Mouse (Mus musculus): ENCODE measurements at regions not wholly inside any gene's neighbourhood (a gene's known extent, or its start where the extent isn't known, plus 50 kb on each side); places are given as distances from the start of the nearest gene placed in this dataset.

GRCm38 (mm10) chr6:93488441-93488955, 545.2 kb upstream of the Adamts9 start:
- no peak overlapping the region for H3K27ac ChIP-seq (ENCODE audit: insufficient read depth, low read length)
- WGBS, result 54% methylated on average over 2 of the region's 2 CpGs
- no peak for DNase-seq
- no peaks in the 10 kb centered on the region for H3K4me1 ChIP-seq (ENCODE audit: control insufficient read depth, insufficient read depth, low read length)
- TF ChIP-seq CTCF (IDR thresholded peaks at IDR 0.05; ENCODE audit: borderline replicate concordance, insufficient read depth, low read depth, low read length), result no peak
- TF ChIP-seq POLR2A (IDR thresholded peaks at IDR 0.05; ENCODE audit: borderline replicate concordance, insufficient read depth, low read length), result no peak
- H3K27me3 ChIP-seq (ENCODE audit: control insufficient read depth, insufficient read depth, low read length), result no peaks in the 10 kb centered on the region
- no peak overlapping the region for H3K4me3 ChIP-seq (replicated peaks; ENCODE audit: insufficient read depth, low read depth, low read length)

GRCm38 (mm10) chr6:93478521-93478920, 535.2 kb upstream of the Adamts9 start:
- TF ChIP-seq POLR2A (IDR thresholded peaks at IDR 0.05; ENCODE audit: borderline replicate concordance, insufficient read depth, low read length) (no peak), CTCF (IDR thresholded peaks at IDR 0.05; ENCODE audit: borderline replicate concordance, insufficient read depth, low read depth, low read length) (no peak)
- H3K27ac ChIP-seq (ENCODE audit: insufficient read depth, low read length), result no peak overlapping the region
- no peaks in the 10 kb centered on the region for H3K4me1 ChIP-seq (ENCODE audit: control insufficient read depth, insufficient read depth, low read length)
- DNase-seq, result no peak
- no peak overlapping the region for H3K4me3 ChIP-seq (replicated peaks; ENCODE audit: insufficient read depth, low read depth, low read length)
- WGBS, result 75% methylated on average over 2 of the region's 2 CpGs
- no peaks in the 10 kb centered on the region for H3K27me3 ChIP-seq (ENCODE audit: control insufficient read depth, insufficient read depth, low read length)

- Histone ChIP-seq H3K27ac (ENCODE audit: insufficient read depth, low read length) (no peak overlapping the region), H3K27me3 (ENCODE audit: control insufficient read depth, insufficient read depth, low read length) (no peaks in the 10 kb centered on the region), H3K4me1 (ENCODE audit: control insufficient read depth, insufficient read depth, low read length) (no peaks in the 10 kb centered on the region), H3K4me3 (replicated peaks; ENCODE audit: insufficient read depth, low read depth, low read length) (no peak overlapping the region)
- TF ChIP-seq CTCF (IDR thresholded peaks at IDR 0.05; ENCODE audit: borderline replicate concordance, insufficient read depth, low read depth, low read length), result no peak
- TF ChIP-seq POLR2A (IDR thresholded peaks at IDR 0.05; ENCODE audit: borderline replicate concordance, insufficient read depth, low read length), result no peak
- WGBS, result 4% methylated on average over 1 of the region's 1 CpGs
- DNase-seq, result no peak
These were observed 531.7 kb upstream of the Adamts9 start for GRCm38 (mm10) chr6:93474981-93475380.

- Histone ChIP-seq H3K27me3 (ENCODE audit: control insufficient read depth, insufficient read depth, low read length) (no peaks in the 10 kb centered on the region), H3K27ac (ENCODE audit: insufficient read depth, low read length) (no peak overlapping the region), H3K4me1 (ENCODE audit: control insufficient read depth, insufficient read depth, low read length) (no peaks in the 10 kb centered on the region), H3K4me3 (replicated peaks; ENCODE audit: insufficient read depth, low read depth, low read length) (no peak overlapping the region)
- WGBS, result 89% methylated on average over 5 of the region's 5 CpGs
- DNase-seq, result no peak
- no peak for TF ChIP-seq CTCF (IDR thresholded peaks at IDR 0.05; ENCODE audit: borderline replicate concordance, insufficient read depth, low read depth, low read length)
- no peak for TF ChIP-seq POLR2A (IDR thresholded peaks at IDR 0.05; ENCODE audit: borderline replicate concordance, insufficient read depth, low read length)
These were observed 524.6 kb upstream of the Adamts9 start for GRCm38 (mm10) chr6:93467867-93468266.

- Histone ChIP-seq H3K27me3 (ENCODE audit: control insufficient read depth, insufficient read depth, low read length) (no peaks in the 10 kb centered on the region), H3K4me3 (replicated peaks; ENCODE audit: insufficient read depth, low read depth, low read length) (no peak overlapping the region), H3K4me1 (ENCODE audit: control insufficient read depth, insufficient read depth, low read length) (no peaks in the 10 kb centered on the region), H3K27ac (ENCODE audit: insufficient read depth, low read length) (no peak overlapping the region)
- TF ChIP-seq POLR2A (IDR thresholded peaks at IDR 0.05; ENCODE audit: borderline replicate concordance, insufficient read depth, low read length) (no peak), CTCF (IDR thresholded peaks at IDR 0.05; ENCODE audit: borderline replicate concordance, insufficient read depth, low read depth, low read length) (no peak)
- DNase-seq, result no peak
- 55% methylated on average over 4 of the region's 4 CpGs for WGBS
These were observed 519.6 kb upstream of the Adamts9 start for GRCm38 (mm10) chr6:93462861-93463260.

- TF ChIP-seq CTCF (IDR thresholded peaks at IDR 0.05; ENCODE audit: borderline replicate concordance, insufficient read depth, low read depth, low read length), result no peak
- TF ChIP-seq POLR2A (IDR thresholded peaks at IDR 0.05; ENCODE audit: borderline replicate concordance, insufficient read depth, low read length), result no peak
- no peak for DNase-seq
- Histone ChIP-seq H3K4me1 (ENCODE audit: control insufficient read depth, insufficient read depth, low read length) (no peaks in the 10 kb centered on the region), H3K27ac (ENCODE audit: insufficient read depth, low read length) (no peak overlapping the region), H3K27me3 (ENCODE audit: control insufficient read depth, insufficient read depth, low read length) (no peaks in the 10 kb centered on the region), H3K4me3 (replicated peaks; ENCODE audit: insufficient read depth, low read depth, low read length) (no peak overlapping the region)
- 36% methylated on average over 3 of the region's 3 CpGs for WGBS
These were observed 518.1 kb upstream of the Adamts9 start for GRCm38 (mm10) chr6:93461374-93461773.

- Histone ChIP-seq H3K4me3 (replicated peaks; ENCODE audit: insufficient read depth, low read depth, low read length) (no peak overlapping the region), H3K4me1 (ENCODE audit: control insufficient read depth, insufficient read depth, low read length) (no peaks in the 10 kb centered on the region), H3K27ac (ENCODE audit: insufficient read depth, low read length) (no peak overlapping the region), H3K27me3 (ENCODE audit: control insufficient read depth, insufficient read depth, low read length) (no peaks in the 10 kb centered on the region)
- TF ChIP-seq CTCF (IDR thresholded peaks at IDR 0.05; ENCODE audit: borderline replicate concordance, insufficient read depth, low read depth, low read length), result no peak
- TF ChIP-seq POLR2A (IDR thresholded peaks at IDR 0.05; ENCODE audit: borderline replicate concordance, insufficient read depth, low read length), result no peak
- no peak for DNase-seq
- WGBS, result 52% methylated on average over 4 of the region's 4 CpGs
These were observed 514.3 kb upstream of the Adamts9 start for GRCm38 (mm10) chr6:93457613-93458012.

GRCm38 (mm10) chr6:93456383-93457033, 513.2 kb upstream of the Adamts9 start:
- no peak overlapping the region for H3K4me3 ChIP-seq (replicated peaks; ENCODE audit: insufficient read depth, low read depth, low read length)
- no peaks in the 10 kb centered on the region for H3K4me1 ChIP-seq (ENCODE audit: control insufficient read depth, insufficient read depth, low read length)
- no peak for DNase-seq
- H3K27me3 ChIP-seq (ENCODE audit: control insufficient read depth, insufficient read depth, low read length), result no peaks in the 10 kb centered on the region
- WGBS, result 90% methylated on average over 9 of the region's 9 CpGs
- no peak overlapping the region for H3K27ac ChIP-seq (ENCODE audit: insufficient read depth, low read length)
- TF ChIP-seq CTCF (IDR thresholded peaks at IDR 0.05; ENCODE audit: borderline replicate concordance, insufficient read depth, low read depth, low read length) (no peak), POLR2A (IDR thresholded peaks at IDR 0.05; ENCODE audit: borderline replicate concordance, insufficient read depth, low read length) (no peak)

Data from cerebellum, adult 2 months (tissue).